Mouse (Mus musculus) c-Kit-negative CD71-positive TER-119-positive erythroid progenitor cells, embryonic 14.5 days (primary cell): ENCODE data around the gene Gm10229.
"Not testable (repeated sequence)": the region's sequence is repeated elsewhere in the genome, so short reads cannot be mapped to it uniquely, and the experiment has no call there.

Experiments
- DNase-seq: peaks from one replicate; pipeline ENCODE4 v3.0.0-alpha.2; 2013; ENCODE audit warnings: low read depth, low spot score

The Gm10229 gene

GRCm38 (mm10) chr16:89014984-89015383 is at the start of gene Gm10229:
TSS of gene Gm10229 (plus strand) at chr16:89015284.
- DNase-seq: not testable (repeated sequence)

DNA sequence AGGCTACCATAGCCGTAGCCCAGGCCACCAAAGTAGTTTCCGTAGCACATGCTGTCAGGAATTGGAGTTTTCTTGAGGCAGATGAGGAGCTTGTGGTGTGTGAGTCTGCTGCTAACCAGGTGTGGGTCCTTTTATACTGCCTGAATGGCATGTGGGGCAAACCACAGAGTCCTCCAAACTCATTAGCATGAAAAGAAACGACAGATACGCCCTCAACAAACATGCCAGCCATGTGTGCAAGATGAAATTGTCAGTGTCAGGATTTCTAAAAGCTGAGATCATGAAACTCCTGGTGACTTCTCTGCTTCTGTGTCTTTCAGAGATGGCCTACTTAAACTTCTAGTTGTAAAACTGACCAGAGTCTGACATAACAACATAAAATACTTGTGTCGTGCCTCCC is 4.4 kb upstream of the Gm10229 start, which contains the start of gene Krtap22-2:
TSS of gene Krtap22-2 (minus strand) at position 101 of the 400 bp plus-strand sequence.
- DNase-seq: no peak

- DNase-seq: no peak
These were observed 1.1 kb upstream of the Gm10229 start for GRCm38 (mm10) chr16:89013973-89014372.

GRCm38 (mm10) chr16:89031399-89031798 is 16.3 kb downstream of the Gm10229 start, which contains the start of gene Krtap6-1:
TSS of gene Krtap6-1 (plus strand) at chr16:89031699.
- not testable (repeated sequence) for DNase-seq

GRCm38 (mm10) chr16:89041372-89041771 is 26.3 kb downstream of the Gm10229 start, which contains the start of gene Gm10228:
TSS of gene Gm10228 (minus strand) at chr16:89041472.
- not testable (repeated sequence) for DNase-seq

DNA sequence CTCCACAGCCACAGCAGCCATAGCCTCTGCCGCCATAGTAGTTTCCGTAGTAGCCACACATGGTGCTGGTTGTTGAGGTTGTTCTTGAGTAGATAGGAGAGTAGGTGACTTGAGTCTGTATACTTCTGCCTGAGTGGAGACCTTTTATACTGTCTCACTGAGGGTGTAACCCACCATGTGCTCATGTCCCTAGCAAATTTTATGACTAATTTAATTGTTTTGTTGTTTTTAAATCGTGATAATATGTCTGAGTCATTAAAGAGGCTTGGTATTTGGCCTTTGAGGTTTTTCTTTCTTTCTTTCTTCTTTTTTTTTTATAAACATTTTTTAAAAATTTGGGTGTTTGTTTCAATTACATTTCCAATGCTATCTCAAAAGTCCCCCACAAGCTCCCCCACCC is 32.7 kb downstream of the Gm10229 start, which contains the start of gene Krtap6-5:
TSS of gene Krtap6-5 (minus strand) at position 101 of the 400 bp plus-strand sequence.
- no peak for DNase-seq

DNA sequence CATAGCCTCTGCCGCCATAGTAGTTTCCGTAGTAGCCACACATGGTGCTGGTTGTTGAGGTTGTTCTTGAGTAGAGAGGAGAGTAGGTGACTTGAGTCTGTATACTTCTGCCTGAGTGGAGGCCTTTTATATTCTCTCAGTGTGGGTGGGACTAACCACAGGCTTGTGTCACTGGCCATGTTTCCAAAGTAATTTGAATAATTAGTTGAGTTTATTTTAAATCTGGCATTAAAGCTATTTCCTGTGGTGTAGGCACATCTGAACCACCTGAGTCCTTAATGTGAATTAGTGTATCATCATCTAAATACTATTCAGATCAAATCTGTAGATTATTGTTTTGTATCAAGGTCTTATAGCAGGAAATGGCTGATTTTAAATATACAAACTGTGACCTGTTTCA is 48.8 kb downstream of the Gm10229 start, which contains the start of gene 1110025L11Rik:
TSS of gene 1110025L11Rik (minus strand) at position 101 of the 400 bp plus-strand sequence.
- DNase-seq: not testable (repeated sequence)
